Mouse (Mus musculus): ENCODE measurements around the gene Tvp23a.

The Tvp23a gene

GRCm38 (mm10) chr16:10394699-10395540 lies 52.2 kb downstream of the Tvp23a start, which contains the start of gene Tekt5:
Gene Tekt5 (minus strand): TSS chr16:10395490.
- no peak for DNase-seq (ENCODE audit: extremely low read depth, low read depth)

DNA sequence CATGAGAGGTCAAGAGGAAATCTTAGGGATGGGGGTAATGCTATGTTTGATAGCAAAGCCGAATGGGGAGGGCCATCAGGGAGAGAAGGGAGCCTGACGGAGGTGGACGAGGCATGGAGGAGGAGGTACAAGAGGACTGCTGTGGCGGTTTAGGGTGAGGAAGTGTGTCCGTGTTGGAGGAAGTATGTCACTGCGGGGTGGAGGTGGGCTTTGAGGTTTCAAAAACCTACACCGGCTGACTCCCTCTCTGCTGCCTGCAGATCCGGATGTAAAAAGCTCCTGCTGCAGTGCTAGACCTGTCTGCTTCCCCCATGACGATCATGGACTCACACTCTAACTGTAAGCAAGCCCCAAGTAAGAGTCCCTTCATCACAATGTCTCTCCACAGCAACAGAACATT lies 54.6 kb downstream of the Tvp23a start:
- no peak for DNase-seq (ENCODE audit: extremely low read depth, low read depth)

GRCm38 (mm10) chr16:10388634-10389365 lies 58.4 kb downstream of the Tvp23a start:
- DNase-seq (ENCODE audit: extremely low read depth, low read depth), result no peak

DNA sequence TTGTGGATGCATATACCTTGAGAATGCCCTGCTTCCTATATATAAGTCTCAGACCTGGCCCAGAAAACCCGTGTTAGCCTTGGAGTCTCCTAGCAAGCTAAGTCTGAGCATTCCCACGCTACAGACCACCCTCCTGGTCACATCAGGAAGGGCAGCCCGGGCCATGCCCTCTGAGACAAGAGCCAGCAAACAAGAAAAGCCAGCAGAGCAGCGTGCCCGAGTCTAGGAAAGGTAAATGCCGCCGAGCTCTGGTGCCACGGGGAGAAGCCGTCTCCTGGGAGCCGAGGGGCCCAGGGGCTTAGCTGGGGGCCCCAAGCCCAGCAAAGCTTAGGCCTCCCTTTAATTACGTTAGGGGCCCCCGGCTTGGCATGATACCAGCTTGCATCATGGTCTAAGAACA lies 61.9 kb downstream of the Tvp23a start:
- no peak for DNase-seq (ENCODE audit: extremely low read depth, low read depth)

- no peak for DNase-seq (ENCODE audit: extremely low read depth, low read depth)
Measured at GRCm38 (mm10) chr16:10384544-10384943, 62.6 kb downstream of the Tvp23a start.

DNA sequence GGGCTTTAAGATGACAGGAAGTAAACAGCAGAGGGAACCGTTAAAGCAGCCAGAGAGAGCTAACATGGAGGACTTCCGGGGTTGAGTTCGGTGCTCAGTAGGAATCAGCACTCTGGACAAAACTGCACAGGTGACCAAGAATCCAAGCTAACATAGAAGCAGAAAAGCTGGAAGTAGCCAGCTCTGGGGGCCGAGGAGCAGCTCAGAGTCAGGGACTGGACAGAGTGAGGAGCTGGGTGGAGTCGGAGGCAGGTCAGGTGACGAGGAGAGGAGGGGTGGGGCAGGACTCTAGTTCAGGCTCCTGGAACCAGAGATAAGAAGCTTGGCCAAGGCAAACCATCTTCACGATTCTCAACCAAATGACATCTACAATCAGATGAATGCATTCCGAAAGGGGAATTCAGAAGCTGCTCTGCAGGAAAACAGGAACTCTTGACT lies 63.1 kb downstream of the Tvp23a start:
- DNase-seq (ENCODE audit: extremely low read depth, low read depth), result peak; percentile 93

GRCm38 (mm10) chr16:10379531-10379930 lies 67.6 kb downstream of the Tvp23a start:
- no peak for DNase-seq (ENCODE audit: extremely low read depth, low read depth)

- DNase-seq (ENCODE audit: extremely low read depth, low read depth), result no peak
Measured at GRCm38 (mm10) chr16:10377286-10377685, 69.9 kb downstream of the Tvp23a start.

- DNase-seq (ENCODE audit: extremely low read depth, low read depth), result no peak
Measured at GRCm38 (mm10) chr16:10374254-10375011, 72.7 kb downstream of the Tvp23a start.

DNA sequence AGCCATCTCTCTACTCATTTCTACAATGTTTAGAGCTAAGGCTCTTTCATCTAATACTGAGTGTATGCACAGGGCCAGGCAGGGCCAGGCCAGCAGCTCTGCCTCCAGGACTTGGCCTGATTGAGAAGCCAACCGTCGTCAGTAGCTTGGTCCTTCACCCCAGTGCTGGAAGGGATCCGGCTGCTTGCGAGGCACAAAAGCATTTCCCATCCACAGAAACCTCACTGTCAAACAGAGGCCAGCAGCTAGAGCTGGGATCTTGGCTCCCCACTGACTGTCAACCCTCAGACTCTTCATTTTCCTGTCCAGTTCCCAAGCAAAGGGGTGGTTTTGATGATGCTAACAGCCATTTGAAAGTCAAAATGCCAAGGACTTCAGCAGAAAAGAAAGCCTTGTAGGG lies 74.8 kb downstream of the Tvp23a start:
- no peak for DNase-seq (ENCODE audit: extremely low read depth, low read depth)
